Mouse (Mus musculus) midbrain, embryonic 15.5 days (tissue): ENCODE data around the gene Gm3618. TPM values are rescaled to one million over a fixed set of nuclear protein-coding genes. Genes with fewer than 3 reads are reported as not detected.
A peak's percentile ranks its signal among the peaks of the same experiment; 100 is the strongest.
"Not testable (repeated sequence)": the region's sequence is repeated elsewhere in the genome, so short reads cannot be mapped to it uniquely, and the experiment has no call there.

Experiments used
- ATAC-seq: fragments of 200-750 bp; cut with Nextera tagmentation; replicated peaks from 2 replicates; pipeline ENCODE4 v1.8.0; 2017; ENCODE audit warnings: moderate TSS enrichment
- H3K27ac ChIP-seq: fragments of 300-500 bp; sonication (generic); 2 replicates; pipeline ENCODE4 v1.5.1; 2015; ENCODE audit warnings: mild to moderate bottlenecking, inconsistent platforms
- H3K27me3 ChIP-seq: fragments of 300-500 bp; sonication (generic); replicated peaks from 2 replicates; pipeline ENCODE4 v1.6.1; 2015; ENCODE audit warnings: inconsistent platforms
- H3K36me3 ChIP-seq: fragments of 300-500 bp; sonication (generic); replicated peaks from 2 replicates; pipeline ENCODE4 v1.6.1; 2015; ENCODE audit warnings: inconsistent platforms
- H3K4me1 ChIP-seq: fragments of 300-500 bp; sonication (generic); 2 replicates; pipeline ENCODE4 v1.6.1; 2015; ENCODE audit warnings: inconsistent platforms
- H3K4me2 ChIP-seq: fragments of 300-500 bp; sonication (generic); 2 replicates; pipeline ENCODE4 v1.6.1; 2015; ENCODE audit warnings: inconsistent platforms, mild to moderate bottlenecking, moderate library complexity
- H3K4me3 ChIP-seq: fragments of 300-500 bp; sonication (generic); 2 replicates; pipeline ENCODE4 v1.5.1; 2015; ENCODE audit warnings: mild to moderate bottlenecking, inconsistent platforms
- H3K9ac ChIP-seq: fragments of 300-500 bp; sonication (generic); 2 replicates; pipeline ENCODE4 v1.6.1; 2015; ENCODE audit warnings: mild to moderate bottlenecking, inconsistent platforms
- H3K9me3 ChIP-seq: fragments of 300-500 bp; sonication (generic); 2 replicates; pipeline ENCODE4 v1.6.1; 2016; ENCODE audit warnings: inconsistent platforms
- WGBS: fragments of 180-500 bp; shearing (Covaris S2); methylation state at CpG from one replicate; pipeline ENCODE4 v1.1.7; 2015; ENCODE audit warnings: mixed read lengths; 5-methylcytosine and 5-hydroxymethylcytosine counted together
- polyA plus RNA-seq: library from polyadenylated mRNA; unstranded; fragments of >200 nt; fragmentation: Nextera tagmentation; extraction: Ambion mirVana; gene quantifications from 2 replicates; pipeline ENCODE4 v1.2.1, GENCODE M21; 2015

Gene Gm3618
- not detected in 2 replicates for polyA plus RNA-seq

GRCm38 (mm10) chr14:6343578-6343977, at the start of gene Gm3618:
Gene Gm3618 (minus strand): TSS chr14:6343678.
- not testable (repeated sequence) for H3K4me1 ChIP-seq, H3K4me3 ChIP-seq, H3K9ac ChIP-seq, H3K9me3 ChIP-seq, H3K36me3 ChIP-seq, H3K27ac ChIP-seq, H3K4me2 ChIP-seq, H3K27me3 ChIP-seq, ATAC-seq
- WGBS, result no CpG with 5 or more reads among the region's 10 CpGs

- not testable (repeated sequence) for H3K36me3 ChIP-seq, H3K9me3 ChIP-seq, H3K9ac ChIP-seq, H3K4me2 ChIP-seq, ATAC-seq, H3K4me1 ChIP-seq, H3K27me3 ChIP-seq, H3K27ac ChIP-seq, H3K4me3 ChIP-seq
- 98% methylated on average over 2 of the region's 4 CpGs for WGBS
Observed at GRCm38 (mm10) chr14:6390219-6390618, 46.7 kb upstream of the Gm3618 start, which contains the start of gene Gm16440. Gene Gm16440 (minus strand): TSS chr14:6390319.

- H3K9me3 ChIP-seq, H3K4me3 ChIP-seq, H3K4me1 ChIP-seq, H3K27ac ChIP-seq, ATAC-seq, H3K36me3 ChIP-seq, H3K27me3 ChIP-seq, H3K9ac ChIP-seq, H3K4me2 ChIP-seq: not testable (repeated sequence)
- 81% methylated on average over 2 of the region's 2 CpGs for whole genome bisulfite sequencing
Observed at GRCm38 (mm10) chr14:6304743-6305142, 38.7 kb downstream of the Gm3618 start, which contains the start of gene Gm21103. Gene Gm21103 (minus strand): TSS chr14:6304843.

GRCm38 (mm10) chr14:6286931-6287715, 56.4 kb downstream of the Gm3618 start, which contains the start of gene Gm3411:
Gene Gm3411 (minus strand): TSS chr14:6287250.
- H3K27me3 ChIP-seq, ATAC-seq, H3K4me1 ChIP-seq, H3K36me3 ChIP-seq, H3K9me3 ChIP-seq: not testable (repeated sequence)
- peak within 1 kb of the TSS; percentile 61 for H3K9ac ChIP-seq
- H3K4me2 ChIP-seq, result peak within 1 kb of the TSS; percentile 61
- under 1% methylated on average over 46 of the region's 57 CpGs for WGBS
- peak within 1 kb of the TSS; percentile 67 for H3K27ac ChIP-seq
- H3K4me3 ChIP-seq, result peak within 1 kb of the TSS; percentile 59

Other genes with a start within 250 kb of the Gm3618 start
- gene Gm8206, start 249.7 kb downstream of the Gm3618 start, polyA plus RNA-seq, result 4.2 and 6.9 TPM in 2 replicates
- 4.6 and 5.2 TPM in 2 replicates for gene Gm3468, start 235.0 kb downstream of the Gm3618 start, polyA plus RNA-seq
- gene Gm3476, start 217.9 kb downstream of the Gm3618 start, polyA plus RNA-seq, result not detected in 2 replicates
- not detected in 2 replicates for gene Gm21560, start 124.4 kb downstream of the Gm3618 start, polyA plus RNA-seq
- 8.5 and 8.9 TPM in 2 replicates for gene Gm3411, start 56.4 kb downstream of the Gm3618 start, polyA plus RNA-seq
- not detected in 2 replicates for gene Gm21103, start 38.8 kb downstream of the Gm3618 start, polyA plus RNA-seq
- gene Gm16440, start 46.6 kb upstream of the Gm3618 start, polyA plus RNA-seq, result not detected in 2 replicates
- gene Gm3591, start 68.8 kb upstream of the Gm3618 start, polyA plus RNA-seq, result 4.8 and 5.6 TPM in 2 replicates
- gene Gm3594, start 100.9 kb upstream of the Gm3618 start, polyA plus RNA-seq, result not detected in 2 replicates
- gene Gm8356, start 193.6 kb upstream of the Gm3618 start, polyA plus RNA-seq, result not detected in 2 replicates
- 1.5 and 2.0 TPM in 2 replicates for gene Gm3629, start 246.9 kb upstream of the Gm3618 start, polyA plus RNA-seq